Mouse (Mus musculus) erythroblast, embryonic 14.5 days (primary cell): ENCODE data around the gene Gm42421.

Source experiments
- GATA1 ChIP-seq: IDR thresholded peaks from 2 replicates; pipeline ENCODE4 v1.6.1; 2012; ENCODE audit warnings: low read length, inconsistent platforms, mixed read lengths
- TAL1 ChIP-seq: IDR thresholded peaks from 3 replicates; pipeline ENCODE4 v1.6.1; 2012; ENCODE audit warnings: low read length, inconsistent platforms, mixed read lengths

GRCm38 (mm10) chr5:143906429-143906828 is 21.5 kb upstream of the Gm42421 start:
- TF ChIP-seq TAL1: no peak
- TF ChIP-seq GATA1: no peak
